Mouse (Mus musculus) kidney, adult 2 months (tissue): ENCODE results near the gene Magohb.

ENCODE experiments used
- CTCF ChIP-seq: fragments of 200-500 bp; conservative IDR thresholded peaks from 2 replicates; pipeline ENCODE4 v1.5.1; 2011; ENCODE audit warnings: low read depth, mild to moderate bottlenecking, control low read depth, low read length, moderate library complexity, mixed read lengths; ENCODE audit not compliant: insufficient read depth, insufficient read length
- POLR2A ChIP-seq: fragments of 200-500 bp; IDR thresholded peaks from one replicate; pipeline ENCODE4 v1.6.1; 2011; ENCODE audit warnings: low read depth, low read length, control low read depth

DNA sequence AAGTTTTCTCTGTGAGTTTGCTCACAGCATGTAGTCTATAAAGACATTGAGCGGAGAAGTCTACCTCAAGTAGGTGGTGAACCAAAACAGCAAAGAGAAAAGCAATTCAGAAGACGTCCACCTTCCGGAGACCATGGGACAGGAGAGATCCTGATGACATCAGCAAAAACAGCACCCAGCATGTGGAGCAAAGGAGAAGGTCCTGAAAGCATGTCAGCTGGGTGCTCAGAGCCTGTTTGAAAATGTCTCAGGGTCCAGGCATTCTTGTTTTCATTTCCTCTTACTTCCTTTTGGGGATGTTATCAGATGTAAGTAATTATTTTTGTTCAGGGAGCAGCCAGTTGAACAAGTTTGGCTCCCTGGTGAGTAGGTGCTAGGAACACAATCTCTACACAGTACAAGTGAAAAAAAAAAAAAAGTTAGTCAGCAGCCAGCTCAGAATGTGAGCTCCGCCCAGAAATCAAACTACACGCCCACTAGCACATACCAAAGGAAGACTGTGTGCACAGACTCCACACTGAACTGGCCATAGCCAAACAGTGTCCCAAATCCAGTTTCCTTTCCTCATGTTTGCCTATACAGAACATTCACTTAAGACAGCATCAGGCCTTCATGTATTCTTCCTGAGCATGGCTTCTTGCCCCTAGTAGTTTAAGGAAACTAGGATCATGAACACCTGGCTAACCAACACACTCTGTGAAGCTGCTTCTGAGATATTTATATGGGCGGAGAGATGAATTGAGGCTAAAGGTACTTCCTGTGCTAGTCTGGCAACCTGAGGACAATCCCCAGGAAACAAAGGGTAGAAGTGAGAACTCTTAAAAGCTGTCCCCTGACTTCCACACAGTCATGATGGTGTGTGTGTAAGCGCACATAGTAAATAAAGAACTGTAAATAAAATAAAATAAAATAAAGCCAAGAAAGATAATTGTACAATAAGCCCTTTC, 23.4 kb upstream of the Magohb start:
- TF ChIP-seq CTCF = no peak
- TF ChIP-seq POLR2A = no peak
